Mouse (Mus musculus) monocyte, adult 59 days (primary cell): Measurements from ENCODE around the gene Ddx49. TPM values are rescaled to one million over a fixed set of nuclear protein-coding genes. Genes with fewer than 3 reads are reported as not detected.

ENCODE experiments used
- total RNA-seq, 2 experiments: library from RNA; stranded (reverse); gene quantifications; one replicate each; pipeline ENCODE4 v1.2.4; 2023

Gene Ddx49
- 10 to 100 TPM; 45.8 to 47.9 TPM for total RNA-seq

GRCm38 (mm10) chr8:70302358-70302890, at the start of gene Ddx49, which contains the start of gene Cope:
Ddx49 (minus strand) TSS chr8:70302489.
Cope (plus strand) TSS chr8:70302518.

GRCm38 (mm10) chr8:70329124-70329834, 27.0 kb upstream of the Ddx49 start, which contains the start of gene Gdf1:
Gdf1 (plus strand) TSS chr8:70329817.

GRCm38 (mm10) chr8:70315624-70316510, 13.6 kb upstream of the Ddx49 start, which contains the start of gene Cers1:
Cers1 (plus strand) TSS chr8:70315775.

GRCm38 (mm10) chr8:70282603-70283135, 19.6 kb downstream of the Ddx49 start, which contains the start of gene Homer3:
Homer3 (plus strand) TSS chr8:70282827.

Other genes with a start within 250 kb of the Ddx49 start
- not detected for gene Tm6sf2, start 229.6 kb downstream of the Ddx49 start, total RNA-seq
- gene Hapln4, start 219.0 kb downstream of the Ddx49 start, total RNA-seq: not detected
- not detected for gene Ncan, start 181.6 kb downstream of the Ddx49 start, total RNA-seq
- gene Nr2c2ap, start 171.2 kb downstream of the Ddx49 start, total RNA-seq: 10 to 100 TPM; 23.5 to 26.6 TPM
- 10 to 100 TPM; 16.6 to 16.8 TPM for gene Rfxank, start 163.3 kb downstream of the Ddx49 start, total RNA-seq
- gene Borcs8, start 163.0 kb downstream of the Ddx49 start, total RNA-seq: 10 to 100 TPM; 40.9 to 43.7 TPM
- 1 to 10 TPM in 1 of 2 experiments, under 1 TPM in 1; 0.37 to 1.6 TPM for gene Mef2b, start 162.8 kb downstream of the Ddx49 start, total RNA-seq
- 10 to 100 TPM; 30.3 to 40.8 TPM for gene Tmem161a, start 130.1 kb downstream of the Ddx49 start, total RNA-seq
- 1 to 10 TPM; 3.1 to 3.6 TPM for gene Slc25a42, start 90.2 kb downstream of the Ddx49 start, total RNA-seq
- 10 to 100 TPM; 32.9 to 34.4 TPM for gene Sugp2, start 68.3 kb downstream of the Ddx49 start, total RNA-seq
- gene Armc6, start 68.0 kb downstream of the Ddx49 start, total RNA-seq: 1 to 10 TPM; 3.6 to 8.7 TPM
- gene Homer3, start 19.7 kb downstream of the Ddx49 start, total RNA-seq: 10 to 100 TPM; 11.2 to 12.6 TPM
- gene Cope, start within 50 bp of the Ddx49 start, total RNA-seq: 100 to 1,000 TPM; 162 TPM
- not detected for gene Cers1, start 13.3 kb upstream of the Ddx49 start, total RNA-seq
- not detected for gene Gdf1, start 27.3 kb upstream of the Ddx49 start, total RNA-seq
- 10 to 100 TPM; 57.5 to 62.4 TPM for gene Upf1, start 50.8 kb upstream of the Ddx49 start, total RNA-seq
- gene Comp, start 71.1 kb upstream of the Ddx49 start, total RNA-seq: 1 to 10 TPM in 1 of 2 experiments, under 1 TPM in 1; 0.97 to 2.9 TPM
- gene Crtc1, start 137.1 kb upstream of the Ddx49 start, total RNA-seq: 10 to 100 TPM in 1 of 2 experiments, 1 to 10 TPM in 1; 9.7 to 10.2 TPM
- 1 to 10 TPM; 7.1 to 7.7 TPM for gene Klhl26, start 174.5 kb upstream of the Ddx49 start, total RNA-seq
- gene Tmem59l, start 184.9 kb upstream of the Ddx49 start, total RNA-seq: not detected
- not detected for gene Crlf1, start 190.7 kb upstream of the Ddx49 start, total RNA-seq
- 10 to 100 TPM; 45.5 to 50.2 TPM for gene Rex1bd, start 204.3 kb upstream of the Ddx49 start, total RNA-seq
- 1,000 to 10,000 TPM; 1,782 to 1,797 TPM for gene Uba52, start 208.3 kb upstream of the Ddx49 start, total RNA-seq
- gene Fkbp8, start 225.2 kb upstream of the Ddx49 start, total RNA-seq: 100 to 1,000 TPM; 180 to 186 TPM
- gene Kxd1, start 225.5 kb upstream of the Ddx49 start, total RNA-seq: 10 to 100 TPM; 72.6 to 79.4 TPM
- 10 to 100 TPM; 38.3 to 48.7 TPM for gene Ell, start 237.0 kb upstream of the Ddx49 start, total RNA-seq